Mouse (Mus musculus): ENCODE results near the gene Pfdn5.
A peak's percentile ranks its signal among the peaks of the same experiment; 100 is the strongest.

Pfdn5 gene

DNA sequence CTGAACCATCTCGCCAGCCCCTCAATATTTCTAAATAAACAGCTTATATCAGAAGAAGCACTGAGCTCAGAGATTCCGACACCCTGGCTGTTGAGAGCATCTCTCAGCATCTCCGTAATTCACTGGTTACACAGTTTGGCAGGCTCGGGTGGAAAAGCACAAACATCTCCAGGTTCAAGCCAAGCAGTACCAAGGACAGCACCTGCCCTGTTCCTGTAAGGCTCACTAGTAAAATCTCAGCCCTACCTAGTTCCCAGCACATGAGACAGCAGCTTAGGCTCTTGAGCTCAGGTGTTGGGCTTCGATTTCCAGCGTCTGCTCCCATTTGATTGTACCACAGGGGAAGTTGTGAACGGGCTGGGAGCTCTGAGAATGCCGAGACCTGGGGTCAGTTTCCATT is 9.3 kb downstream of the Pfdn5 start:
- peak; percentile 66 for DNase-seq (ENCODE audit: low read depth, low spot score)

- peak; percentile 47 for DNase-seq (ENCODE audit: low read depth, low spot score)
Measured at GRCm38 (mm10) chr15:102335925-102336324, 10.0 kb downstream of the Pfdn5 start.

DNA sequence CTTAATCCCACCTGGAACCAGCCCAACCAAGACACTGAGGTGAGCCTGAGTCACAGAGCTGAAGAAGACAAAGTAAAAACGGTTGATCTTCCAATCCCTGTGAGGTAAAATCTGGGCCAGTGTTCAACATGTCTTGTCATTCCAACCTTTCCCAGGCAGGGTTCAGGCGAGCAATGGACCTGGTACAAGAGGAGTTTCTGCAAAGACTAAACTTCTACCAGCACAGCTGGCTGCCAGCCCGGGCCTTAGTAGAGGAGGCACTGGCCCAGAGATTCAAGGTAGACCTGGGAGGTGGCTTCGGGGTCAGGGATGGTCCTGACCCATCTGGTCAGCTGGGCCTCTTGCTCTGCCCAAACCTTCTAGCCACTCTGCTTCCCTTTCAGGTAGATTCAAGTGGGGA is 11.0 kb downstream of the Pfdn5 start:
- no peak for DNase-seq (ENCODE audit: low read depth, low spot score)

DNA sequence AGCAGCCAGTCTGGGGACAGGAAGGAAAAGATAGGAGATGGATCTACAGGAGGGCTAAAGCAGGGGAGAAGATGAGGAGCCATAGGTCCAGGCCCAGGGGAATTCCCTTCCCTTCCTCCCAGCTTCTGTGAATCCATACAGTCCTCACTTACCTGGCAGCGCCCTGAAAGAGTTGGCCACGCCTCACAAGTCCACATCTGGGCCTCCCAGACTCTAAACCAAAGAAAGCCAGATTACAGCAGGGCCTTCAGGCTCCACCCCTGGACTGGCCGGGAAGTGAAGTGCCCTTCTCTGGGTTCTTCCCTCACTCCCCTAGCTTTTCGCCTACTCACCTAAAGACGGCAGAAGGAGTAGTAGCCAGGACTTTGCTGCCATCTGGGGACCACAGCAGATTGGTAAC is 13.7 kb downstream of the Pfdn5 start:
- no peak for DNase-seq (ENCODE audit: low read depth, low spot score)

DNA sequence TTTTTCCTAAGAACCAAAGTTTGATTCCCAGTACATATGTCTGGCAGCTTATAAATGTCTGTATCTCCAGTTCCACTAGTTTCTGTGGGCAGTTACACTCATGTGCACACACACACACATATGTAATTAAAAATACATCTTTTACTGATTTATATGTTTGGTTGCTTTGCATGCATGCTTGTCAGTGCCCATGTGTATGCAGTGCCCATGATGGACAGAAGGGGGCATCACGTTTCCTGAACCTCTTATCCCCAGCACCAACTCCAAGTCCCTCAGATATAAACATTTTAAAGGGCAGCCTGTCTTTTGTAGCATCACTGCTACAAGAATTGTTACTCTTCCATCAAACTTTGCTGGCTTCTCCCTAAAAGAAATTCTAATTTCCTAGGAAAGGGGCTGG is 15.7 kb downstream of the Pfdn5 start:
- DNase-seq (ENCODE audit: low read depth, low spot score): peak; percentile 72

- DNase-seq (ENCODE audit: low read depth, low spot score): no peak
Measured at GRCm38 (mm10) chr15:102344490-102344889, 18.6 kb downstream of the Pfdn5 start.

DNA sequence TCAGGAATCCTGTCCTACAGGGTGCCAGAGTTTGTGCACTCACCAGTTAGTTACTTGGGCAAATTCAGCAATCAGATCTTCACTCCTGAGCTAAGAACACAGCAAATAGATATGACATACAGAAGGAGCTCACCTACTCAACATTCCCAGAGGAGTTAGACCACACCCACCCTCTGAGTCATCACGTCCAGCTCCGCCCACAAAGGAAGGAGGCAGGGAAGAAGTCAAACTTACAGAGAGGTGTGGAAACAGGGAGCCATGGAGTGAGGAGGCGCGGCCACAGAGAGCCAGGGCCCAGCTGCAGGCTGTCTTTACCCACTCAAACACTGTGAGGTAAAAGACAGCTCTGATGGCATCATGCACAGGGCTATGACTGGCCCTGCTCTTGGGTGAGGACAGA is 20.5 kb downstream of the Pfdn5 start:
- peak; percentile 91 for DNase-seq (ENCODE audit: low read depth, low spot score)

- DNase-seq (ENCODE audit: low read depth, low spot score): peak; percentile 99
Measured at GRCm38 (mm10) chr15:102350138-102350941, 24.4 kb downstream of the Pfdn5 start, which contains the start of gene Aaas. Aaas (minus strand) TSS chr15:102350771.

DNA sequence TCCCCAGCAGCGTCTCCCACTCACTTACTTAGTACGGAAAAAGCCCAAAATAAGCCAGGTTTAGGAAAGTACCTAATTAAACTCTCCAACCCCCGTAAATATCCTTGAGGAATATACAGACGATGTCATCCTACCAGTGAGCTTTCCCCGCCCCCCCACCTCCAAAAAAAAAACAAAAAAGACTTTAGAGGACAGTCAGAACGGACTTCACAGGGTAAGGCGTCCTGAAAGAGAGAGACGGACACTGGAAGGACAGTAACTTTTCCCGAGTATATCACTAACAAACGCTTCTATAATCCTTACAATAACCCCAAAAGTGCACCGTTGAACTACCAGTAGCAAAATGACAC is 25.0 kb downstream of the Pfdn5 start:
- no peak for DNase-seq (ENCODE audit: low read depth, low spot score)

DNA sequence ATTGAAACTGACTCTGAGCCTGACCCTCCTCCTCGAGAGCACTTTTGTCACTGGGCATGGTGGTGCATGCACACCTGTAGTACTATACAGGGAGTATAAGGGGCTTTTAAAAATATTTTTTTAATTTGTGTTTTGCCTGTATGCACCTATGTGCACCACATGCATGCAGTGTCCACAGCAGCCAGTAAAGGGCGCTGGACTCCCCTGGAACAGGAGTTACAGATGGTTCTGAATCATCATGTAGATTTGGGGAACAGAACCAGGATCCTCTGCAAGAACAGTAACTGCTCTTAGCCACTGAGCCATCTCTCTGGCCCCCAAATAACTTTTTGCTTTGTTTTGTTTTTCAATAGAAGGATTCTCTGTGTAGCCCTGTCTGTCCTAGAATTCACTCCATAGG is 26.3 kb downstream of the Pfdn5 start:
- no peak for DNase-seq (ENCODE audit: low read depth, low spot score)

DNA sequence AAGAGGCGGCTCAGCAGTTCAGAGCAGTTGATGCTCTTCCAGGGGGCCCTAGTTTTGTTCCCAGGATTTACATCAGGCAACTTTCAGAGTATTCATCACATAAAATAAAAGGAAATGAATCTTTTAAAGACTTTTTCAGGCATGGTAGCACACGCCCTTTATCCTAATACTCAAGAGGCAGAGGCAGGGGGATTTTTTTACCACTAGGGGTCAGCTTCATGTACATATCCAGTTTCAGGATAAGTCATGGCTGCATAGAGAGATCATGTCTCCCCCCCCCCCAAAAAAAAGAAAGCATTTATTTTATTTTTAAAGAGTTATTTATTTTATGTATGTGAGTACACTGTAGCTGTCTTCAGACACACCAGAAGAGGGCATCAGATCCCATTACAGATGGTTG is 28.1 kb downstream of the Pfdn5 start:
- DNase-seq (ENCODE audit: low read depth, low spot score): peak; percentile 52

- peak; percentile 68 for DNase-seq (ENCODE audit: low read depth, low spot score)
Measured at GRCm38 (mm10) chr15:102355134-102355870, 29.4 kb downstream of the Pfdn5 start.

- peak; percentile 74 for DNase-seq (ENCODE audit: low read depth, low spot score)
Measured at GRCm38 (mm10) chr15:102355871-102356441, 30.0 kb downstream of the Pfdn5 start.

GRCm38 (mm10) chr15:102356501-102357325 is 30.8 kb downstream of the Pfdn5 start:
- DNase-seq (ENCODE audit: low read depth, low spot score): peak; percentile 60

DNA sequence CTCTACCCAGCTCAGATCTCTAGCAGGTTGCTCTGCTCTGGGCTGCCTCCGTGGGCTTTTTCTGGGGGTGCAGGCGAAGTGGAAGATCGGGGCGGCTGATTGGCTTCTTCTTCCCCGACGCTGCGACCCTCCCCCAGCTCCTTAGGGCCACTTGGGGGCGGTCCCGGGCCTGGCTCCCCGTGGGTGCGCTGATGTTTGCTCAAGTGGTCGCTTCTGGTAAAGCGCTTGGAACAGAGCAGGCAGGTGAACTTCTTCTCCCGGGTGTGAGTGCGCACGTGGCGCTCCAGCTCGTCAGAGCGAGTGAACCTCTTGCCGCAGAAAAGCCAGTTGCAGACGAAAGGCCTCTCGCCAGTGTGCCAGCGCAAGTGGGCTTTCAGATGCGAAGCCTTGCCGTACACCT is 32.2 kb downstream of the Pfdn5 start:
- peak; percentile 80 for DNase-seq (ENCODE audit: low read depth, low spot score)

GRCm38 (mm10) chr15:102358834-102359233 is 32.9 kb downstream of the Pfdn5 start:
- no peak for DNase-seq (ENCODE audit: low read depth, low spot score)

DNA sequence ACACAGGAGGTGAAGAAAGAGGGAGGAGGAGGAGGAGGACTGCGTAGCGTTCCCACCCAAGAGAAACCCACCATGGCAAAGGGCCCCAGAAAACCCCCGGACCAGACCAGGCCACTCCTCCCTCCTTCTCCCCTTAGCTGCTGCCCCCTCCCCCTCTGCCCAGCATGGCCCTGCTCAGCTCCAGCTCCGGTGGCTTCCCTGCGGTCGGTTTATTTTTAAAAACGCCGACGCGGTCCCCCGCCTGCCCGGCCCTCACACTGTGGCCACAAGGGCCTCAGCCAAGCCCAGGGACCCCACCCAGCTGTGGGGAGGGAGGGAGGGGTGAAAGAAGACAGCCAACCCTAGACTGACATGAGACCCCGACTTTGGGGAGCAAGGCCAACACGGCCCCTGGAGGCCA is 36.7 kb downstream of the Pfdn5 start:
- no peak for DNase-seq (ENCODE audit: low read depth, low spot score)

- no peak for DNase-seq (ENCODE audit: low read depth, low spot score)
Measured at GRCm38 (mm10) chr15:102364678-102365077, 38.8 kb downstream of the Pfdn5 start.

- DNase-seq (ENCODE audit: low read depth, low spot score): no peak
Measured at GRCm38 (mm10) chr15:102366238-102366637, 40.3 kb downstream of the Pfdn5 start.

GRCm38 (mm10) chr15:102366733-102367344 is 40.9 kb downstream of the Pfdn5 start, which contains the start of gene Sp7:
Sp7 (minus strand) TSS chr15:102367182.
- no peak for DNase-seq (ENCODE audit: low read depth, low spot score)

- no peak for DNase-seq (ENCODE audit: low read depth, low spot score)
Measured at GRCm38 (mm10) chr15:102369972-102370371, 44.1 kb downstream of the Pfdn5 start.
